Mouse (Mus musculus) urinary bladder, adult 2 months (tissue): ENCODE data around the gene Dag1. TPM values are rescaled to one million over a fixed set of nuclear protein-coding genes. Genes with fewer than 3 reads are reported as not detected.

ENCODE experiments used
- DNase-seq: peaks from one replicate; pipeline ENCODE4 v3.0.0; 2022; ENCODE audit warnings: low spot score
- polyA plus RNA-seq: library from polyadenylated mRNA; depleted of rRNA; stranded (reverse); fragments of >200 nt; gene quantifications from 2 replicates; pipeline ENCODE4 v1.2.3, GENCODE M21; 2012; rRNA removed

The Dag1 gene
- polyA plus RNA-seq, 1 experiment: 38.3 TPM

GRCm38 (mm10) chr9:108188511-108188910 lies 75.2 kb downstream of the Dag1 start:
- DNase-seq: no peak

GRCm38 (mm10) chr9:108187616-108188015 lies 76.1 kb downstream of the Dag1 start:
- no peak for DNase-seq

GRCm38 (mm10) chr9:108185786-108186185 lies 78.0 kb downstream of the Dag1 start:
- no peak for DNase-seq

GRCm38 (mm10) chr9:108183531-108183994 lies 80.2 kb downstream of the Dag1 start:
- DNase-seq: no peak

GRCm38 (mm10) chr9:108182806-108183506 lies 80.8 kb downstream of the Dag1 start:
- DNase-seq: no peak

GRCm38 (mm10) chr9:108178391-108178790 lies 85.4 kb downstream of the Dag1 start:
- no peak for DNase-seq

- no peak for DNase-seq
Measured at GRCm38 (mm10) chr9:108175116-108175838, 88.5 kb downstream of the Dag1 start.

GRCm38 (mm10) chr9:108172777-108173350 lies 90.9 kb downstream of the Dag1 start:
- no peak for DNase-seq

GRCm38 (mm10) chr9:108169751-108170150 lies 94.0 kb downstream of the Dag1 start:
- no peak for DNase-seq

GRCm38 (mm10) chr9:108165143-108165542 lies 98.6 kb downstream of the Dag1 start:
- no peak for DNase-seq

- no peak for DNase-seq
Measured at GRCm38 (mm10) chr9:108163646-108164284, 100.0 kb downstream of the Dag1 start.

GRCm38 (mm10) chr9:108157891-108158290 lies 105.9 kb downstream of the Dag1 start:
- DNase-seq: no peak

- no peak for DNase-seq
Measured at GRCm38 (mm10) chr9:108157451-108157850, 106.3 kb downstream of the Dag1 start.

- DNase-seq: no peak
Measured at GRCm38 (mm10) chr9:108156786-108157185, 107.0 kb downstream of the Dag1 start.

- no peak for DNase-seq
Measured at GRCm38 (mm10) chr9:108154814-108155213, 108.9 kb downstream of the Dag1 start.

Other genes with a start within 250 kb of the Dag1 start
- gene Gmppb, start 214.7 kb downstream of the Dag1 start, polyA plus RNA-seq: 18.8 and 23.9 TPM in 2 replicates
- 2.3 and 2.6 TPM in 2 replicates for gene Amigo3, start 210.8 kb downstream of the Dag1 start, polyA plus RNA-seq
- 5.6 and 6.2 TPM in 2 replicates for gene Mst1, start 183.5 kb downstream of the Dag1 start, polyA plus RNA-seq
- 54.6 and 60.6 TPM in 2 replicates for gene Rnf123, start 180.6 kb downstream of the Dag1 start, polyA plus RNA-seq
- 58.4 and 64.1 TPM in 2 replicates for gene Apeh, start 169.4 kb downstream of the Dag1 start, polyA plus RNA-seq
- gene Bsn, start 73.6 kb downstream of the Dag1 start, polyA plus RNA-seq: 0.41 and 0.44 TPM in 2 replicates
- 32.8 and 39.3 TPM in 2 replicates for gene Nicn1, start 26.5 kb upstream of the Dag1 start, polyA plus RNA-seq
- 34.0 and 35.5 TPM in 2 replicates for gene Amt, start 32.9 kb upstream of the Dag1 start, polyA plus RNA-seq
- gene Rhoa, start 42.2 kb upstream of the Dag1 start, polyA plus RNA-seq: 304 and 339 TPM in 2 replicates
- 80.0 and 107 TPM in 2 replicates for gene Tcta, start 42.2 kb upstream of the Dag1 start, polyA plus RNA-seq
- 703 and 735 TPM in 2 replicates for gene Gpx1, start 74.9 kb upstream of the Dag1 start, polyA plus RNA-seq
- 64.1 and 77.6 TPM in 2 replicates for gene Usp4, start 83.9 kb upstream of the Dag1 start, polyA plus RNA-seq
- gene 1700102P08Rik, start 128.8 kb upstream of the Dag1 start, polyA plus RNA-seq: 0.22 and 0.39 TPM in 2 replicates
- gene Ccdc36, start 164.5 kb upstream of the Dag1 start, polyA plus RNA-seq: 0.06 TPM in 2 replicates
- not detected in 2 replicates for gene BC048562, start 172.5 kb upstream of the Dag1 start, polyA plus RNA-seq
- gene Ccdc71, start 196.6 kb upstream of the Dag1 start, polyA plus RNA-seq: 24.5 and 25.9 TPM in 2 replicates
- gene Klhdc8b, start 197.6 kb upstream of the Dag1 start, polyA plus RNA-seq: 83.4 and 103 TPM in 2 replicates
- 147 and 181 TPM in 2 replicates for gene Lamb2, start 215.8 kb upstream of the Dag1 start, polyA plus RNA-seq
- 133 and 144 TPM in 2 replicates for gene Usp19, start 226.6 kb upstream of the Dag1 start, polyA plus RNA-seq
- 145 and 162 TPM in 2 replicates for gene Qars, start 243.7 kb upstream of the Dag1 start, polyA plus RNA-seq